Mouse (Mus musculus) hematopoietic stem cell, adult 5-6 weeks (primary cell): ENCODE measurements around the gene Tbcel. TPM values are rescaled to one million over a fixed set of nuclear protein-coding genes. Genes with fewer than 3 reads are reported as not detected.
A peak's percentile ranks its signal among the peaks of the same experiment; 100 is the strongest.

Experiments used
- ATAC-seq, 2 experiments: fragments of 125-278 bp in 1 of 2; replicated peaks in 1 of 2; 2 replicates each; pipeline ENCODE4 v1.8.0; 2016 to 2017; ENCODE audit warnings: inconsistent platforms in 2 of 2, mild to moderate bottlenecking in 2 of 2, moderate number of reproducible peaks in 2 of 2, low read depth in 1 of 2, moderate TSS enrichment in 1 of 2; ENCODE audit not compliant: low FRiP score in 2 of 2, poor library complexity in 2 of 2, severe bottlenecking in 2 of 2, insufficient read depth in 1 of 2, low TSS enrichment in 1 of 2
- total RNA-seq: library from RNA; stranded (forward); fragments of 172-1452, 232-1000 nt; gene quantifications from 2 replicates; pipeline ENCODE4 v1.2.3, GENCODE M21; 2017

The Tbcel gene
- total RNA-seq, 1 experiment from 2014 or later: 33.9 TPM

DNA sequence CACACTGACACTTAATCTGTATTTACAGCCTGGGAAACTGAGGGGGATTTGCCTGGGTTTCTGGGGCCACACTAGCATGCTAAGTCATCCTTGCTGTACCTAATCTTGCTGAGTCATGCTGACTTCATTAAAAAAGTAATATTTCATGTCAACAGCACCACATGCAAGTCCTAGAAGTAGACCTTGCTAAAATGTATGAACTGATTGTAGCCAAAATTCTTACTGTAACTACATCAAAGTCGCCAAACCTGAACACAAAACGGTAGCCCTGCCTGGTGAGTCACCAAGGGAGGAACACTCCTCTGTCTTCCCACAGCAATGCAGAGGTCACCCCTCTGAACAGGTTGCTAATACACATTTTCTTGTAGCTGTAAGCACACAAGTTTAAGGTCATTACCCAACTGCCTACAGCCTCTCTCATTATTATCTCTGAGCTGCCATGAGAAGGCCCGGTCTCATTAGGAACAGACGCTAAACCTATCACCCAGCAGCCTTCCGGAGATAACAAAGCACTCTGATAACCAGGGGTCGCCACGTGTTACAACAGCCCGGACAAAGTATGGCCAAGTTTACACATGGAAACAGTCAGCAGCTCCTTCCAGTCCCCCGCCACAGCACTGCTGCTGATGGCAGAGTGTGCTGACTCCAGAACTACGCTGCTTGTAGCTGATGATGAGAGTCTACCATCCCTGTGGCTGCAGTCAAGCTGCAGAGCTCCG is 46.1 kb downstream of the Tbcel start:
- ATAC-seq: peak in 1 of 2 experiments; percentile 6; a peak in 1 of 4 replicates

DNA sequence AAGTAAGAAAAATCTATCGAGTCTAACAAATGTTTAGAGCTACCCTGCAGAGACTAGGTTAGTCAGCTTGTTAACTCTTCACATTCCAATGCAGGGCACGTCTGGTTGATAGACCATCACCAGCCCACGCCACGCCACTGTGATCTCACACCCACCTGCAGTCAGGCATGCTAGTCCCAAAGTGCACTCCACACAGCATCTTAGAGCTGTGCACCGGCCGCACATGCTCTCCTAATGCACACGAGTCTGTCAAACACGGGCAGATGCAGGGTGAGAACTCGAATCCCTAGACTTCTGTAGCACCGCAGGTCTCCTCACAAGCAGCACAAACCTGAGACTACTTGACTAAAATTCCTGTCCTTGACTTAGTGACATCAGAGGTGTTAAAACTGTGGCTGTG is 47.3 kb downstream of the Tbcel start:
- ATAC-seq: no peak

DNA sequence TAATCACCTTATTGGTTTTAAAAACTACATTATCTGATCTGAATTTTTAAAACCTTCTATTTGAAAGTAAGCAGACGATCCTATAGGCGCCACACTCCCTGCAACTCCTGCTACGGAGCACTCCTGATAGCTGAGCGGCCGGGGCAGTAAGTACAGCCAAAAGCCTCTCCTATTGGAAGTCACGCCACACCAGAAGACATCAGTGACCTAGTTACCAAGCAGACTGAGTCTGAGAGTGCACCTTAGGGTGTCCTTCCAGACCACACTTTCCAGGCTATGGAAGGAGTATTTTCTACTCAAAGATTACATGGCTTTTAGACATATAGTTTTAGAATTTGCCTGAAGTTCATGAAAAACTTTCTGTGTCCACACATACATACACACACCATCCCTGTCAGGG is 47.9 kb downstream of the Tbcel start:
- no peak for ATAC-seq

DNA sequence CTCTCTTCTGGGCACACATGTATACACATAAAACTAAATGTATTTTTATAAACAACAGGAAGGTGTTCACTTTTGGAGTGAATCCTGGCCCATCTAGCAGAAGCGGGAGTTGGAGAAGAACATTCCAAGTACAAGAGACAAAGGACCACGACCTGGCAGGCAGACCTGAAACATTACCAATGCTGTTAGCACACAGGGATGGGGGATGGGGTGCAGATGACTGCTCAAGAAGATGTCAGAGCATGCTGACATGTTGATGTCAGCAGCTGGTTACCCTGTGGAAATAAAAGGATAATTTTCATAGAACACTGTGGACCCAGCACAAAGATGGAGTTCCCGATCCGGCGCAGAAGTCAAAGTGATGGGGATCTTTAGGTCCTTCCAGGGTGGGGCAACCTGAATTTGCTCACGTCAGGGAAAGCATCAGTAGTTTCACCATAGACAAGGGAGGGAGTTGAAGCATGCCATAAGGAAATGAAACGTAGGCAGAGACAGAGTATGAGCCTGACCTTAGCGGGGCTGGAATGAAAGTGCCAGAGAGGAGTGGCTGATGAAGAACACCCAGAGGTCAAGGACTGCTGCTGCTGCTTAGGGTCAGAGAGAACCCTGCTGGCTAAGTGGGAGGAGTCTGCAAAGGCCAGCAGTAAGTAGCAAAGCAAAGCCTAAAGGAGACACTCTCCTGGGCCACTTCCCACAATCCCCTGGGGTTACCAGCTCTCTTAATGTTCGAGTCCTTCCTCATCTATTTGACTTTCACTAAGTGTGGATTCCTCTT is 48.7 kb downstream of the Tbcel start:
- no peak for ATAC-seq

DNA sequence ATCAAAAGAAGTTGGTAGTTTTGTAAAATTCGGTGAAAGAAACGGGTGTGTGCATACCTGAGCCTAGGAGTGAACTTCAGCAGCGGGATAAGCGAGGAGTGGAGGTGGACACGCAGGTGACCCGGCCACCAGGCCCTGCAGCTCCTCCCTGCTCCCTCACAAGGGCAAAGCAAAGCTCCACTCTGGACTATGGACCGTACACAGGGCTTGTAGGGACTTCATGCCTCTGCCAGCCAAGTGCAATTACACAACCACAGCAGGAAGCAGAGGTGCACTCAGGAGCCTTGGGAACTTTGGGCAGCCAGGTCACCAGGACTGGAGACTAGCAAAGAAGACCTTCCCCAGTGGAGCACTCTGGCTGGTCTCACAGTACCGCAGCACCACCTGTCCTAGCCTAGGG is 50.1 kb downstream of the Tbcel start:
- ATAC-seq: no peak

DNA sequence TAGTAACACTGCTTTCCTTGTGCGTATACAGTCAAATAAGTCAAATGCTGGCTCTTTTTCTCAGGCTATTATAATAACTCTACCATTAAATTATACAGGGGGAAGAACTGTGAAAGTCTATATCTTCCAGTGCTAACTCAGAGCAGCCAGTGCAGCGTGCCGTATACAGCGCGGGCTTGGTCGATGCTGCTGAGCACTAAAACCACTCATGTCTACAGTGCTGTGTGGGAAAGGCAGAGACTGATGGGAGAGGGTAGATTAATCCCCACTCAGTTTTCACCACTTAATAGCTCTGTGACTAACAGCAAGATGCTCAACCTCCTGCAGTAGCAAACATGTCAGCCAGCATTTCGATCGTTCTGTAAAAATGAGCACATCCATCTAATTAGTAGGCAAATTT is 53.2 kb downstream of the Tbcel start:
- no peak for ATAC-seq

DNA sequence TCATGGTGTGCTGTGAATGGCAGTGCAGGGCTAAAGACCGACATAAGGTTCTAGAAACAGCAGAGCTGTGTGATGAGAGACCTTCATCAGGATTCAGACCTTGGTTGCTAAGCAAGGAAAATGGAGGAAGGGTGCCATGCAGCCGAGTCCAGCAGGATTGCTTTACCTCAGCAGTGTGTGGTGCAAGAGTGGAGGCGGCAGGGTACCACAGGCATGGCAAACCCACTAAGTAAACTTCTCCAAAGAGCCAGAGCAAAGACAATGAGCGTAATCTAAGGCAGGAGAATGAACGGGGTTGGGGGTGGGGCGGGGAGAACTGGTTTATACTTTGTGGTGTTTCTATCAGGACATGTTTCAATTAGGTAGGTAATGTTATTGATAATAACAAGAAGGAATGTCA is 58.6 kb downstream of the Tbcel start:
- ATAC-seq: no peak

DNA sequence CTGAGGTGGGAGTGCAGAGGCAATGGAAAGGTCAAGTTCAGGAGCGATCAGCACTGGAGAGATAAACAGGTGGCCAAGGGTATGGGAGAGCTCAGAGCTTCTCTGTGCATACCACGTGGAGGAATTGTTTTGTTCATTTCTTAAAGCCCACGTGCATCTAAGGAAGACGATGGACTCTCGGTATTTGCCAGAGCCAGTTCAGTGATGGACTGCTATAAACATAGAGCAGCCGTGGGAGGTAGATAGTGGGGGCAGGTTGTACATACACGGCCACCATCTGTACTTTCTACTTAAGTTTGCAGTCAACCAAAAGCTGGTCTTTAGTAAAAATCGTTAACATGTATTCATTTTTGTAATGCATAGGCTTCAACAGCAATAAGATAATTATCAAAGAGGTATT is 65.5 kb downstream of the Tbcel start:
- no peak for ATAC-seq

DNA sequence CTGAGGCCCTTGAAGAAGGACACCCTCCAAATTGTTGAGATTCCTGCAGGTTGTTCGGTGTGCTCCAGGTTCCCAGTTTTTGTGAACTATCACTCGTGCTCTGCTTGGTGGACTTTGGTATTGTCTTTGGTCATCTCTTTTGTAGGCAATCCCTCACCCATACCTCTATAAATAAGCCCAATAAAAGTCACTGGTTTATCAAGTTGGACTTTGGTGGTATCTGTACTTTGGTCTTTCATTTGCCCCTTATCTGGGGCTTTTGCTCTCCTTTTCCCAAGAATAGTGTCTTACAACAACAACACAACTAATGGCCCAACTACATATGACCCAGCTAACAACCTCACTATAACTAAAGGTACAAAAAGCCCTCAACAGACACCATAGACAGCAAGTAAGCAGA is 66.4 kb downstream of the Tbcel start:
- ATAC-seq: no peak

DNA sequence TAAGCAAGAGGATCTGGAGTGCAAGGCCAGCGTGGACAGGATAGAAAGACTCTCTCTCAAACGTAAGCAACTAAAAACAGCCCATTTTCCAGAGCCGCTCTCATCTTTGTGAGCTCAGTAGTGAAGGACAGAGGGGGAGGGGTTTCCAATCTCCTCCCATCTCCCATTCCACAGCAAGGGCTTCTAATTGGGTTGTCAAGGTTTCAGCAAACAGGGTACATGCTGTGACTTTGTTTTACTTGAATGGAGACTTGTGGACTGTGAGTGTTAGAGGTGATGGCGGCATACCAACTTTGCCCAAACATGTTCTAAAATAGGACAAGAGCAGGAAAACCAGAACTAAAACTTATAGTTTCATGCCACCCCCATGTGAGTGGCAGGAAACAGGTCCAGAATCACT is 68.2 kb downstream of the Tbcel start:
- no peak for ATAC-seq

DNA sequence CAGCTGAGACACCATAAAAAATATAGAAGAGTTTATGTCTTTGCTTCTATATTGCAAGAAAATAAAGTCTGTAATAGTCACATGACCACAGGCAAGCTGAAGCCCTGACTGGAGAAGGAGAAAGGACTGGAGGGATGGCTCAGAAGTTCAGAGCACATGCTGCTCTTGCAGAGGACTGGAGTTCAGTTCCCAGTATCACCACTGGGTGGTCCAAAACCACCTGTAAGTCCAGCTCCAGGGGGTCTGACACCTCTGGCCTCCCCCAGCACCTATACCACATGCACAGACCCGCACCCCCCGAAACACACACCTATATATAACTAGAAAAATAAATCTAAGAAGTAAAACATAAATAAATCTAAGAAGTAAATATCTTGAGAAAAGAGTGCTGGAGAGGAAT is 75.5 kb downstream of the Tbcel start:
- no peak for ATAC-seq

DNA sequence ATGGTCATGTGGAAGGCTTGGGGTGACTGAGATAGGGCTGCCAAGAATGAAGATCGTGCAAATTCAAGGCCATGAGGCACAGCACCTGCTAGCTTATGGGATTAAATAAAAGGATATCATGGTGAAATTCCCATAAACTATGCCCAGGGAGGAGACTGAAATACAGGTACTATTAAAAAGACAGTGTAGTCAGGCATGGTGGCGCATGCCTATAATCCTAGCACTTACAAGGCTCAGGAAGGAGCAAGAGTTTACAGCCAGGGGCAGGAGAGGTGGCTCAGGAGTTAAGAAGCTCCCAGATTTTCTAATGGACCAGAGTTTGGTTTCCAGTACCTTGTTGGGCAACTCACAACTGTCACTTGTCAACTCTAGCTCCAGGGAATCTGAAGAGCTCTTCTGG is 76.0 kb downstream of the Tbcel start:
- ATAC-seq: no peak

DNA sequence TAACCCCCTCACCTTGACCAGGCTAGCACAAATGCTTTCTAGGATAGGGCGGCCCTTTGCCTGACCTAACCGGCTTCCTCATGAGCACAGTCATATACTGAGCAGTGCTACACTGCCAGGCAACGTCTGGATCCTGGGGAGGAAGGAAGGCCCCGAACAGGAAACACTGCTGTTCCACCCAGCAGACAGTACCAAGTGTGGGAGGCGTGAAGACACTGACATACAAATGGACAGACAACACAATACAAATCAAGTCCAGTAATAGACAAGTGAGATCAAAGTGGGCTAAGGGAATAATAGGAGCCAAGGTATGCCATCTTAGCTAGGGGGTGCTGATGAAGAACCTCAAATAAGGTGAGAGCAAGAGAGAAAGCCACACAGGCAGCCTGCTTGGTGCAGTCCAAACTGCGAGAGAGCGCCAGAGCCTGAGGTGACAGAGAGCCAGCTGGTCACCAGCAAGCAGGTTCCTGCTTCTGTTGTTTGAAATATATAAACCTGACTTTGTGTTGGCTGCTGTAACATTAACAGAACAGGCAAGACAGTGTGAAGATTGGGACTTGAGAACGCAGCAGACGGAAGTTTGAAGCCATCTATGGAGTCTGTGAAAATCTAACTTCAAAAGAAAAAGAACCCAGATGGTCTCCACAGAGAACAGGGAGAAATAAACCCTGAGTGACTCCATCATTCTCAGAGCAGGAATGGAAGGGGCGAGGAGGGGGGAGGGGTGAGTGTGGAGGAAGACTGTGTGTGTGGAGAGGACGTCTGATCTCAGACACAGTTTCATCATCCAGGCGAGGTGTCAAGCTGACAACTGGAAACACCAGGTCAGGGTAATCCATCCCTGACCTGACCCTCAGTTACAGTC is 79.3 kb downstream of the Tbcel start:
- peak; percentile 80 to 84 for ATAC-seq

DNA sequence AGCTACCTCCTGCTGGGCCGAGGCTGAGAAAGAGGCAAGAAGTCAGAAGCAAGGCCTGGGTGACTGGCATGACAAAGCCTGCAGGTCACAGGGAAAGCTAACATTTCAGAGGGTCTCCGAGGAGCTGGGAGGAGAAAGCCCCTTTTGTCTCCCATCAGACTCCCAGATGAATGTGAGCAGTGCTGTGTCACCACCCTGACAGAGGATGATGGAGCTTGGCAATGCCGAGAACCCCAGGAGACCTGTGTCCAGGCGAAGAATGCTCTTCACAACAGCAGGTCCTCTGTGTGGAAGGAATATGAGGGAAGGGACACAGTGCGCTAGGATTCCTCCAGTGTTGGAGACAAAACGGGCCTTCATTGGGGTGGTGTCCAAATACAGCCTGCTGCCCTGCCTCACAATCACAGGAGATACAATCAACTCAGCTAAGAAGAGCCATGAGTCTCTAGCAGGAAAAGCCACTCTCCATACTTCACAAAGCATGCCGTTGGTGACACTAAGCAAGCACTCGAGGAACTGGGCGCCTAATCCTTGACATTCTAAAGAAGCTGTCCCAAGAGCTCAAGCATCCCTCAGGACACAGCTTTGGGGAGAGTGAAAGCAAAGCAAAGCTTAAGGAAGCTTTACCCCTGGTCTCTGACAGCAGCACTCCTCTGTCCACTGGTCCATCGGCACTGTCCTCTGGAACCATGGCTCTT is 80.8 kb downstream of the Tbcel start:
- ATAC-seq: no peak

DNA sequence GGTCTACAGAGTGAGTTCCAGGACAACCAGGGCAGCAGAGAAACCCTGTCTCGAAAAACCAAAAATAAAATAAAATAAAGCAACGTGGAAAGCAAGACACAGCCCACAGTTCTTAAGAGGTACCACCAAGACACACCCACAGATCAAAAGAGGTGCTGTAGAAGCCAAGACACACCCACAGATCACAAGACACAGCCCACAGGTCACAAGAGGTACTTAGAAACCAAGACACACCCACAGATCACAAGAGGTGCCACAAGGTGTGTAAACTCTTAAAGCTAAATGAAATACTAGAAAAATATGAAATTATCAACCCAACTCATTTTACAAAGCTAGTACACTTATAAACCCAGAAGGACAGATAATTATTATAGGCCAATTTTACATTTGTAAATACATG is 84.0 kb downstream of the Tbcel start:
- ATAC-seq: no peak

DNA sequence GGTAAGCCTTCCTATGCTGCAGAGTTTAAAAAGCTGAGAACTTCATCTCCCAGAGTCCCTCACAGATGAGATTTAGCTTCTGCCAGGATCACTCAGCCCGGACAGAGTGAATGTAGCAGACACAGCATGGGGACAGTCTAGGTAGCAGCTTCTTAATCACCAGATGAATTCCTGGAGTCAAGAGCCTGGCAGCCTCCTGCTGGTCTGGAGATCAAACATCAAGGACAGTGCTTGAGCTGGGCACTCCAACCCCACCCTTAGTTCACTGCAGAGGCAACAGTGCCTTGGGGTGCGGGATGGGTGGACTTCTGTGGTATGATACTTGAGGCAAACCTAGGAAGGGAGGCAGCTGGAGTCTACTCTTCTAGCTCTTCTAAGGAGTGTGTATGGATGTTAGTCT is 87.9 kb downstream of the Tbcel start:
- ATAC-seq: no peak

DNA sequence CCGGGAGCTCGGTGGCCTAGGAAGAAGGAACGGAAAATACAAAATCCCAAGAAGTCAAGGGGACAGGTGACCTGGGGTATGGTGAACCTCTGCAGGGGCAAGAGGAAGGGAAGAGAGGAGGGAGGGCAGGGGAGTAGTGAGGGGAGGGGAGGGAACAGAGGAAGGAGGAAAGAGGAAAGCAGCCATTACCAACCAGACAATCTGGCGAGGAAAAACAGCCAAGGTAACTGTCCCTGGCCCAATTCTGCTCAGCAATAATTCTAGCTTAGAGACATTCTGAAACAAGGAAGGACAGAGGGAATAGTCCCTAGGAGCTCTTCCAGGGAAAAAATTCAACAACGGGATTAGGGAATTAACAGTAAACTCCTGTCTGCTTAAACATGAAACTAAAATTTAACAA is 88.8 kb downstream of the Tbcel start:
- no peak for ATAC-seq
